11 mouse cellular contexts compared by ENCODE assay signal in genomic region chr11:70980751-70981510, GRCm38 (mm10). TPM values are rescaled to one million over a fixed set of nuclear protein-coding genes. Genes with fewer than 3 reads are reported as not detected.
DNase-seq lines count a peak whose midpoint lies in the region; ATAC-seq and TF ChIP-seq lines count a peak whose summit lies in the region.
"Had no signal": no experiment of that assay in that cellular context is flagged by ENCODE, and none has a peak within 500 bp of the region (broad histone marks: within the 10 kb centered on the region; RNA-seq: fewer than 3 reads in every experiment).

No protein-coding gene starts in this region.

- no peak for TF ChIP-seq RAD21 in CH12.LX (IDR thresholded peaks at IDR 0.05; ENCODE audit: low read depth, low read length)
- TF ChIP-seq RAD21 in MEL (IDR thresholded peaks at IDR 0.05; ENCODE audit: low read depth, low read length): no peak

- H3K4me1 ChIP-seq in hindbrain, embryonic 15.5 days (replicated peaks): peaks cover 12% of the 10 kb centered on the region
- peaks cover 12% of the 10 kb centered on the region for H3K4me1 ChIP-seq in hindbrain, embryonic 12.5 days
- peaks cover 16 to 36% of the 10 kb centered on the region in 2 experiments for H3K4me1 ChIP-seq in CH12.LX (ENCODE audit: control insufficient read depth in 1 of 2, insufficient read depth in 2 of 2)
- peaks cover 5 to 10% of the 10 kb centered on the region in 2 experiments for H3K4me1 ChIP-seq in MEL (ENCODE audit: control insufficient read depth in 1 of 2, insufficient read depth in 2 of 2, low read length in 2 of 2)
- H3K4me1 ChIP-seq in limb, embryonic 13.5 days: peaks cover 12% of the 10 kb centered on the region

- peaks cover 41% of the 10 kb centered on the region for H3K79me2 ChIP-seq in CH12.LX (replicated peaks; ENCODE audit: control insufficient read depth, extremely low read depth, insufficient read depth, poor library complexity, severe bottlenecking)
- H3K79me2 ChIP-seq in MEL (ENCODE audit: control insufficient read depth, insufficient read depth, low read length, poor library complexity): peaks cover 31% of the 10 kb centered on the region

- DNase-seq in CH12.LX (ENCODE audit: extremely low read depth): no peak
- peak; percentile 40 for DNase-seq in MEL (ENCODE audit: low read depth, low spot score)
- DNase-seq in retina, postnatal 1 day: no peak
- no peak for DNase-seq in cerebellum, postnatal 10 days
- DNase-seq: forebrain, postnatal 0 days; heart, adult 2 months; kidney, postnatal 10 days had no signal

- H3K27ac ChIP-seq in hindbrain, embryonic 15.5 days (replicated peaks): no peak overlapping the region
- H3K27ac ChIP-seq in hindbrain, embryonic 12.5 days: no peak overlapping the region
- H3K27ac ChIP-seq in CH12.LX (ENCODE audit: insufficient read depth, low read depth) (peak overlapping the region; percentile 3; the same call in 1 of the 2 replicates), MEL (ENCODE audit: control insufficient read depth, low read depth, low read length) (no peak overlapping the region)
- H3K27ac ChIP-seq in limb, embryonic 13.5 days: no peak overlapping the region
- H3K27ac ChIP-seq: heart, adult 2 months had no signal

- no peaks in the 10 kb centered on the region for H3K9me3 ChIP-seq in hindbrain, embryonic 15.5 days
- H3K9me3 ChIP-seq in hindbrain, embryonic 12.5 days (replicated peaks): no peaks in the 10 kb centered on the region
- no peaks in the 10 kb centered on the region for H3K9me3 ChIP-seq in CH12.LX (replicated peaks; ENCODE audit: low read length)
- H3K9me3 ChIP-seq in MEL (replicated peaks; ENCODE audit: insufficient read depth, low read length): no peaks in the 10 kb centered on the region
- no peaks in the 10 kb centered on the region for H3K9me3 ChIP-seq in limb, embryonic 13.5 days

- no peak; the same call in 1 of the 2 replicates for TF ChIP-seq POLR2A in CH12.LX (IDR thresholded peaks at IDR 0.05; ENCODE audit: low read depth, low read length)
- TF ChIP-seq POLR2A in MEL (IDR thresholded peaks at IDR 0.05; ENCODE audit: control insufficient read depth in 1 of 2, insufficient read depth in 1 of 2, low read depth in 1 of 2, low read length in 2 of 2, poor library complexity in 1 of 2): no peak; a peak in 1 of 4 replicates

- TF ChIP-seq CTCF in CH12.LX (conservative IDR thresholded peaks at IDR 0.05 in 1 of 2, IDR thresholded peaks at IDR 0.05 in 1 of 2; ENCODE audit: low read depth in 2 of 2, low read length in 2 of 2) (no peak), MEL (IDR thresholded peaks at IDR 0.05 in 2 of 3, conservative IDR thresholded peaks at IDR 0.05 in 1 of 3; ENCODE audit: control insufficient read depth in 1 of 3, insufficient read depth in 1 of 3, low read depth in 2 of 3, low read length in 3 of 3, poor library complexity in 1 of 3, severe bottlenecking in 1 of 3) (no peak)

- TF ChIP-seq EP300 in CH12.LX (IDR thresholded peaks at IDR 0.05; ENCODE audit: low read length) (no peak), MEL (IDR thresholded peaks at IDR 0.05; ENCODE audit: low read depth in 1 of 2, low read length in 2 of 2) (no peak)

- dilution Hi-C loops in CH12.LX (cut with MboI; ENCODE audit: extremely low pct_ligation_motif_present, extremely low pct_unique_long_range_greater_than_20kb, low sequenced_read_pairs): no loop called here

- 0 out of 2 replicates have a peak overlapping the region, but pooled peaks have one; percentile 79 for H3K4me2 ChIP-seq in hindbrain, embryonic 15.5 days
- no peak overlapping the region for H3K4me2 ChIP-seq in hindbrain, embryonic 12.5 days (replicated peaks)
- H3K4me2 ChIP-seq in CH12.LX (ENCODE audit: insufficient read depth, low read depth, poor library complexity, severe bottlenecking): peak overlapping the region; percentile 78
- peak overlapping the region; percentile 90 for H3K4me2 ChIP-seq in limb, embryonic 13.5 days (replicated peaks)

- in situ Hi-C loops in CH12.LX (cut with MboI; ENCODE audit: low pct_ligation_motif_present, low pct_unique_long_range_greater_than_20kb, low sequenced_read_pairs): no loop called here

- ATAC-seq in hindbrain, embryonic 15.5 days (ENCODE audit: low FRiP score, low read depth): no peak
- ATAC-seq in hindbrain, embryonic 12.5 days (ENCODE audit: low FRiP score): no peak
- no peak for ATAC-seq in limb, embryonic 13.5 days (ENCODE audit: low FRiP score, low read depth)
- ATAC-seq in CD4-positive, CD25-positive, alpha-beta regulatory T cell, adult 4 months: no peak
- ATAC-seq: forebrain, postnatal 0 days had no signal

- no peaks in the 10 kb centered on the region for H3K27me3 ChIP-seq in hindbrain, embryonic 15.5 days
- no peaks in the 10 kb centered on the region for H3K27me3 ChIP-seq in hindbrain, embryonic 12.5 days
- no peaks in the 10 kb centered on the region for H3K27me3 ChIP-seq in CH12.LX (replicated peaks)
- H3K27me3 ChIP-seq in MEL (ENCODE audit: control insufficient read depth in 1 of 2, insufficient read depth in 2 of 2, low read length in 2 of 2): no peaks in the 10 kb centered on the region
- no peaks in the 10 kb centered on the region for H3K27me3 ChIP-seq in limb, embryonic 13.5 days

- no peak overlapping the region for H3K4me3 ChIP-seq in hindbrain, embryonic 15.5 days
- no peak overlapping the region for H3K4me3 ChIP-seq in hindbrain, embryonic 12.5 days
- peak overlapping the region; percentile 18 to 84 (median 70) for H3K4me3 ChIP-seq in CH12.LX (replicated peaks in 1 of 3; ENCODE audit: low read depth in 2 of 3, low read length in 2 of 3, poor library complexity in 1 of 3)
- H3K4me3 ChIP-seq in MEL (ENCODE audit: control insufficient read depth in 1 of 2, insufficient read depth in 1 of 2, low read depth in 2 of 2, low read length in 2 of 2): peak overlapping the region; percentile 90 to 92
- peak overlapping the region; percentile 100; the same call in 1 of the 2 replicates for H3K4me3 ChIP-seq in limb, embryonic 13.5 days

- H3K9ac ChIP-seq in hindbrain, embryonic 15.5 days: no peak overlapping the region
- no peak overlapping the region for H3K9ac ChIP-seq in hindbrain, embryonic 12.5 days
- H3K9ac ChIP-seq in CH12.LX (ENCODE audit: insufficient read depth, low read depth) (peak overlapping the region; percentile 93), MEL (ENCODE audit: control insufficient read depth, low read depth, low read length, poor library complexity, severe bottlenecking) (peak overlapping the region; percentile 89)
- no peak overlapping the region for H3K9ac ChIP-seq in limb, embryonic 13.5 days

- 96% methylated on average over 14 of the region's 14 CpGs for WGBS in hindbrain, embryonic 15.5 days
- WGBS in hindbrain, embryonic 12.5 days: 95% methylated on average over 14 of the region's 14 CpGs
- WGBS in limb, embryonic 13.5 days: 90% methylated on average over 14 of the region's 14 CpGs

- peaks cover 67% of the 10 kb centered on the region for H3K36me3 ChIP-seq in hindbrain, embryonic 15.5 days
- H3K36me3 ChIP-seq in hindbrain, embryonic 12.5 days: peaks cover 62% of the 10 kb centered on the region
- H3K36me3 ChIP-seq in CH12.LX (replicated peaks in 1 of 2; ENCODE audit: control insufficient read depth in 1 of 2, insufficient read depth in 1 of 2, low read length in 1 of 2): peaks cover 62 to 77% of the 10 kb centered on the region in 2 experiments
- peaks cover 23 to 36% of the 10 kb centered on the region in 2 experiments for H3K36me3 ChIP-seq in MEL (ENCODE audit: control insufficient read depth in 1 of 2, insufficient read depth in 2 of 2, low read length in 2 of 2)
- peaks cover 74% of the 10 kb centered on the region for H3K36me3 ChIP-seq in limb, embryonic 13.5 days

RNA-seq across cellular contexts. Expression of gene C1qbp, which starts 1.9 kb away (rescaled TPM):
- 175 and 182 TPM in 2 replicates for polyA plus RNA-seq in hindbrain, embryonic 15.5 days (2015; fragmentation: Nextera tagmentation; extraction: Ambion mirVana)
- polyA plus RNA-seq in hindbrain, embryonic 12.5 days (2016; fragmentation: Nextera tagmentation; extraction: Ambion mirVana): 204 and 206 TPM in 2 replicates
- total RNA-seq in CH12.LX (2012; rRNA removed): 150 and 190 TPM in 2 replicates
- 298 and 320 TPM in 2 replicates for total RNA-seq in CH12.LX (2014; rRNA removed)
- 903 and 917 TPM in 2 replicates for polyA plus RNA-seq in CH12.LX (2012; ENCODE audit: insufficient read length, low read depth)
- total RNA-seq in MEL (2012; rRNA removed): 164 and 188 TPM in 2 replicates
- polyA plus RNA-seq in MEL (2012; ENCODE audit: insufficient read depth in 1 of 2, insufficient read length in 2 of 2, low read depth in 1 of 2, low replicate concordance in 2 of 2, missing spikeins in 1 of 2): 100 to 1,000 TPM in 1 of 2 experiments, not detected in 1; 614 TPM
- 235 and 241 TPM in 2 replicates for polyA plus RNA-seq in limb, embryonic 13.5 days (2015; fragmentation: Nextera tagmentation; extraction: Ambion mirVana)
- polyA plus RNA-seq in CD4-positive, CD25-positive, alpha-beta regulatory T cell, adult 4 months (2017; shearing (Covaris generic)): 10 to 100 TPM in 1 of 2 experiments, 1 to 10 TPM in 1; 3.7 to 16.3 TPM

RNA-seq across cellular contexts. Expression of gene Rpain, which starts 10.9 kb away (rescaled TPM):
- 69.0 and 69.9 TPM in 2 replicates for polyA plus RNA-seq in hindbrain, embryonic 15.5 days (2015; fragmentation: Nextera tagmentation; extraction: Ambion mirVana)
- polyA plus RNA-seq in hindbrain, embryonic 12.5 days (2016; fragmentation: Nextera tagmentation; extraction: Ambion mirVana): 58.2 and 68.5 TPM in 2 replicates
- 72.7 and 80.6 TPM in 2 replicates for total RNA-seq in CH12.LX (2012; rRNA removed)
- 64.6 and 69.8 TPM in 2 replicates for total RNA-seq in CH12.LX (2014; rRNA removed)
- 50.0 and 54.1 TPM in 2 replicates for polyA plus RNA-seq in CH12.LX (2012; ENCODE audit: insufficient read length, low read depth)
- total RNA-seq in MEL (2012; rRNA removed): 55.8 and 60.8 TPM in 2 replicates
- 10 to 100 TPM in 1 of 2 experiments, not detected in 1; 93.5 TPM for polyA plus RNA-seq in MEL (2012; ENCODE audit: insufficient read depth in 1 of 2, insufficient read length in 2 of 2, low read depth in 1 of 2, low replicate concordance in 2 of 2, missing spikeins in 1 of 2)
- 76.8 and 80.1 TPM in 2 replicates for polyA plus RNA-seq in limb, embryonic 13.5 days (2015; fragmentation: Nextera tagmentation; extraction: Ambion mirVana)
- 10 to 100 TPM; 70.1 to 90.2 TPM for polyA plus RNA-seq in CD4-positive, CD25-positive, alpha-beta regulatory T cell, adult 4 months (2017; shearing (Covaris generic))

RNA-seq across cellular contexts. Expression of gene Nup88, which starts 11.2 kb away (rescaled TPM):
- polyA plus RNA-seq in hindbrain, embryonic 15.5 days (2015; fragmentation: Nextera tagmentation; extraction: Ambion mirVana): 111 and 117 TPM in 2 replicates
- polyA plus RNA-seq in hindbrain, embryonic 12.5 days (2016; fragmentation: Nextera tagmentation; extraction: Ambion mirVana): 131 and 148 TPM in 2 replicates
- total RNA-seq in CH12.LX (2012; rRNA removed) (125 and 132 TPM in 2 replicates), CH12.LX (2014; rRNA removed) (208 and 220 TPM in 2 replicates), MEL (2012; rRNA removed) (49.8 and 56.3 TPM in 2 replicates)
- polyA plus RNA-seq in CH12.LX (2012; ENCODE audit: insufficient read length, low read depth) (171 and 193 TPM in 2 replicates), MEL (2012; ENCODE audit: insufficient read depth in 1 of 2, insufficient read length in 2 of 2, low read depth in 1 of 2, low replicate concordance in 2 of 2, missing spikeins in 1 of 2) (10 to 100 TPM in 1 of 2 experiments, not detected in 1; 72.5 TPM)
- 128 and 134 TPM in 2 replicates for polyA plus RNA-seq in limb, embryonic 13.5 days (2015; fragmentation: Nextera tagmentation; extraction: Ambion mirVana)
- polyA plus RNA-seq in CD4-positive, CD25-positive, alpha-beta regulatory T cell, adult 4 months (2017; shearing (Covaris generic)): 10 to 100 TPM; 71.4 to 92.7 TPM

RNA-seq across cellular contexts. Expression of gene Dhx33, which starts 23.3 kb away (rescaled TPM):
- polyA plus RNA-seq in hindbrain, embryonic 15.5 days (2015; fragmentation: Nextera tagmentation; extraction: Ambion mirVana): 14.3 and 15.7 TPM in 2 replicates
- 21.3 and 22.3 TPM in 2 replicates for polyA plus RNA-seq in hindbrain, embryonic 12.5 days (2016; fragmentation: Nextera tagmentation; extraction: Ambion mirVana)
- total RNA-seq in CH12.LX (2012; rRNA removed) (34.4 and 45.8 TPM in 2 replicates), CH12.LX (2014; rRNA removed) (43.0 and 45.6 TPM in 2 replicates), MEL (2012; rRNA removed) (40.2 and 49.8 TPM in 2 replicates)
- polyA plus RNA-seq in CH12.LX (2012; ENCODE audit: insufficient read length, low read depth) (55.4 and 55.9 TPM in 2 replicates), MEL (2012; ENCODE audit: insufficient read depth in 1 of 2, insufficient read length in 2 of 2, low read depth in 1 of 2, low replicate concordance in 2 of 2, missing spikeins in 1 of 2) (10 to 100 TPM in 1 of 2 experiments, not detected in 1; 42.6 TPM)
- 20.5 and 23.1 TPM in 2 replicates for polyA plus RNA-seq in limb, embryonic 13.5 days (2015; fragmentation: Nextera tagmentation; extraction: Ambion mirVana)
- 1 to 10 TPM; 5.0 to 6.0 TPM for polyA plus RNA-seq in CD4-positive, CD25-positive, alpha-beta regulatory T cell, adult 4 months (2017; shearing (Covaris generic))

RNA-seq across cellular contexts. Expression of gene Mis12, which starts 38.5 kb away (rescaled TPM):
- polyA plus RNA-seq in hindbrain, embryonic 15.5 days (2015; fragmentation: Nextera tagmentation; extraction: Ambion mirVana): 36.2 TPM in 2 replicates
- 49.7 and 53.4 TPM in 2 replicates for polyA plus RNA-seq in hindbrain, embryonic 12.5 days (2016; fragmentation: Nextera tagmentation; extraction: Ambion mirVana)
- total RNA-seq in CH12.LX (2012; rRNA removed) (23.4 and 32.7 TPM in 2 replicates), CH12.LX (2014; rRNA removed) (36.3 and 38.1 TPM in 2 replicates), MEL (2012; rRNA removed) (27.5 and 34.0 TPM in 2 replicates)
- polyA plus RNA-seq in CH12.LX (2012; ENCODE audit: insufficient read length, low read depth) (35.6 and 37.9 TPM in 2 replicates), MEL (2012; ENCODE audit: insufficient read depth in 1 of 2, insufficient read length in 2 of 2, low read depth in 1 of 2, low replicate concordance in 2 of 2, missing spikeins in 1 of 2) (10 to 100 TPM in 1 of 2 experiments, not detected in 1; 17.2 TPM)
- 50.3 and 55.9 TPM in 2 replicates for polyA plus RNA-seq in limb, embryonic 13.5 days (2015; fragmentation: Nextera tagmentation; extraction: Ambion mirVana)
- 10 to 100 TPM; 18.8 to 24.4 TPM for polyA plus RNA-seq in CD4-positive, CD25-positive, alpha-beta regulatory T cell, adult 4 months (2017; shearing (Covaris generic))

Comparison
In these comparisons a context has a peak if more than half of its experiments do, and no peak if none do; other contexts are left out.
1. H3K4me3 ChIP-seq: peak in CH12.LX (3 of 3), MEL (2 of 2) and limb, embryonic 13.5 days (single experiment); none in hindbrain, embryonic 15.5 days (single experiment) and hindbrain, embryonic 12.5 days (single experiment).
2. H3K9ac ChIP-seq: peak in CH12.LX (single experiment) and MEL (single experiment); none in hindbrain, embryonic 15.5 days (single experiment), hindbrain, embryonic 12.5 days (single experiment) and limb, embryonic 13.5 days (single experiment).
3. RNA of gene C1qbp, which starts 1.9 kb away (polyA plus RNA-seq): 903 to 917 TPM in CH12.LX, 614 TPM in MEL, 235 to 241 TPM in limb, embryonic 13.5 days, 204 to 206 TPM in hindbrain, embryonic 12.5 days and 175 to 182 TPM in hindbrain, embryonic 15.5 days; 3.7 to 16.3 TPM in CD4-positive, CD25-positive, alpha-beta regulatory T cell, adult 4 months; every median in the first group is over 4 times any median in the second.